Mouse (Mus musculus) olfactory bulb, adult 2 months (tissue): ENCODE data around the gene Kmt2a. TPM values are rescaled to one million over a fixed set of nuclear protein-coding genes. Genes with fewer than 3 reads are reported as not detected.

Experiments
- H3K27ac ChIP-seq: fragments of 200-500 bp; 2 replicates; pipeline ENCODE4 v1.5.1; 2012; ENCODE audit warnings: low read depth, low read length; ENCODE audit not compliant: insufficient read depth
- H3K4me1 ChIP-seq: fragments of 200-500 bp; 2 replicates; pipeline ENCODE4 v1.6.1; 2012; ENCODE audit warnings: low read length; ENCODE audit not compliant: control insufficient read depth, insufficient read depth
- H3K4me3 ChIP-seq: fragments of 200-500 bp; 2 replicates; pipeline ENCODE4 v1.5.1; 2012; ENCODE audit warnings: mild to moderate bottlenecking, low read depth, low read length, moderate library complexity; ENCODE audit not compliant: insufficient read depth
- CTCF ChIP-seq: fragments of 200-500 bp; IDR thresholded peaks from 2 replicates; pipeline ENCODE4 v1.5.1; 2012; ENCODE audit warnings: low read depth, mild to moderate bottlenecking, low read length, moderate library complexity; ENCODE audit not compliant: insufficient read depth
- POLR2A ChIP-seq: fragments of 200-500 bp; IDR thresholded peaks from 2 replicates; pipeline ENCODE4 v1.6.1; 2012; ENCODE audit warnings: mild to moderate bottlenecking, low read depth, low read length, moderate library complexity; ENCODE audit not compliant: insufficient read depth
- WGBS: fragments of 180-500 bp; shearing (Covaris S2); methylation state at CpG from one replicate; pipeline ENCODE4 v1.1.7; 2018; 5-methylcytosine and 5-hydroxymethylcytosine counted together
- polyA plus RNA-seq: library from polyadenylated mRNA; stranded (reverse); fragments of >200 nt; gene quantifications from 2 replicates; pipeline ENCODE4 v1.2.4, GENCODE M21; 2012; ENCODE audit warnings: low replicate concordance; ENCODE audit not compliant: missing spikeins, insufficient read depth, insufficient read length

Kmt2a gene
- polyA plus RNA-seq, 1 experiment: 83.9 TPM

DNA sequence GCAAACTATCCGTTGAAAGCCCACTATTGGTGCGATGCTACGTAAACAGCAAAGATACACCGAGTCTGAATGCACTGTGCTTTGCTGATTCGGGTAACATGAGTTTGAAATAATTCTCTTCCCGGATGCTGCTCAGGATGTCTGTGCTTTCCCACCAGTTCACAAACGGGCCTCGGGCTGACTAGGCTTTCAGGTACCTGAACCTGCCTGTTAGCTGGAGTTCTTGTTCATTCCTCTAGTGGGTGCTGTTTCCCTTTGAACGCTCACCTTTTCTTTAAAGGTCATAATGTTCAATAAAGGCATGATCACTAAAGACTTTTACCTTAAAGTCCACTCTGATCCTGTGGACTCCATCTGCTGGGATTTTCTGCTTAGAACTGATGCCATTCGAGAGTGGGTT lies 39.9 kb downstream of the Kmt2a start:
- WGBS: 81% methylated on average over 10 of the region's 10 CpGs
- Histone ChIP-seq H3K4me1 (no peaks in the 10 kb centered on the region), H3K4me3 (no peak overlapping the region), H3K27ac (no peak overlapping the region)
- TF ChIP-seq POLR2A (no peak), CTCF (no peak)

DNA sequence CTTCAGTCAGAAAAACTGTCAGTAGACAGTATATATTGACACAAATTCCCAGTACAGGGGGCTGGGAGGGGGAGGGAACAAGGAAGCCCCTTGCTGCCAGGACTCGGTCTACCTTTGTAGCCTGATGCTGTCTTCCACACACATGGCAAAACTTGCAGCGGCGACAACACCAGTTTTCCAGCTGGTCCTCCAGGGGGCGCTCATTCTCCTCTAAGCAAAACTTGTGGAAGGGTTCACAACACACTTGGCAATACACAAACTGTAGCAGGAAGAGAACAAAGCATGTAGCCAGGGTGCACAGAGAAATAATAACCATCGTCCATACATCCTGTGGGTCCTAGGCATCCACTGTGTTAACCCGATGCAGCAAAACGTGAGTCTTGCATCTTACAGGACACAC lies 44.7 kb downstream of the Kmt2a start:
- Histone ChIP-seq H3K4me3 (no peak overlapping the region), H3K4me1 (no peaks in the 10 kb centered on the region), H3K27ac (no peak overlapping the region)
- TF ChIP-seq POLR2A: no peak
- TF ChIP-seq CTCF: peak; percentile 24; the same call in 1 of the 2 replicates
- 21% methylated on average over 7 of the region's 7 CpGs for WGBS

DNA sequence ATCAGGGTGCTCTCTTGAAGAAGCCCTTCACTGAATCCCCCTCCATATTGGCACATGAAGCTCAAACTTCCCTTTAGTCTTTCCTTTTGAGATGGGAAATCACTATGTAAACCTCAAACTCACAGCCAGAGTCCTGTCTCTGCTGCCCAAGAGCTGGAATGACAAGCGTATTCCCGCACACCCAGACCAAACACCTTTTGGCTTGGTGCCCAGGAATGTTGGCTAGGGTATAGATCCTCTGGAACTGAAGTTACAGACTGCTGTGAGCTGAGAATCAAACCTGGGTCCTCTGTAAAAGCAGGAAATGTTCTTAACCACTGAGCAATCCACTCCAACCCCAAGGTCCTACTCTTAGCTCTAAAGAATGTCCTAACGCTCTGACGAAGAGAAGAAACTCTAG lies 48.7 kb downstream of the Kmt2a start:
- 62% methylated on average over 4 of the region's 4 CpGs for WGBS
- H3K4me3 ChIP-seq: no peak overlapping the region
- no peaks in the 10 kb centered on the region for H3K4me1 ChIP-seq
- no peak overlapping the region for H3K27ac ChIP-seq
- TF ChIP-seq CTCF: no peak
- no peak for TF ChIP-seq POLR2A

DNA sequence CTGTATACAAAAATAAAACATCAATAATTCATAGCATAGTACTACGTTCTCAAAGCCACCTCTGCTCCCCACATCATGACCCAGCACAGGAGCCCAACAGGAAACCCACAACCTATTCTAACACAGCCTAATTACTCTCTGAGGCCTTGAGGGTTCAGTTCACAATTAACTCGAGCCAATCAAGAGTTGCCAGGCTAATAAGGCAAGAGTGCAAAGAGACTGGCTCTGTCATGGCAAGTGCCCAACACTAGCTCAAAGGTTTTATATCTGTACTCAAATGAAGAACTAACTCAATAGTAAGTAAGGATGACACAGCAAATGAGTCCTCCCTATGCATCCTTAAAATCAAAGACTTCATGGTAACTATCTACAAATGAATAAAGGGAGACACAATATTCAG lies 50.6 kb downstream of the Kmt2a start:
- Histone ChIP-seq H3K27ac (no peak overlapping the region), H3K4me3 (no peak overlapping the region), H3K4me1 (no peaks in the 10 kb centered on the region)
- WGBS: 21% methylated on average over 2 of the region's 2 CpGs
- TF ChIP-seq POLR2A: no peak
- no peak for TF ChIP-seq CTCF

DNA sequence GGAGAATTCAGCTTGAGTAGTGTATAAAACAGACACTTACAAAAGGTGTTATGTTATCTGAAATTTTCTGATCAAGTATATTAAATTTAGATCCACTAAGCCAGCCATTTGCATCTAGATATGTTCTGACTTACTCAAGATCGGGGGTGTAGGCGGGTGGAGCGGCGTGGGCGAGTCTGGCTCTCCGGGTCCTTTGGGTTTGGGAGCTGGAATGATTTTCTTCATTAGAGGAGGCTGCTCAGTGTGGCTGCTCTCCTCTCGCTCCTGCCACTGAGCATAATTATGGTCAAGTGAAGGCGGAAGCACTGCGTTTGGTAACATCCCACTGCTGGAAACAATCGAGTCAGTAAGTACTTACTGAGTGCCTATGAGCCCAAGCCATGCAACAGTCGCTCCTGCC lies 52.2 kb downstream of the Kmt2a start:
- no peak overlapping the region for H3K4me3 ChIP-seq
- H3K27ac ChIP-seq: no peak overlapping the region
- 76% methylated on average over 11 of the region's 11 CpGs for WGBS
- TF ChIP-seq POLR2A: no peak
- TF ChIP-seq CTCF: no peak
- H3K4me1 ChIP-seq: no peaks in the 10 kb centered on the region

DNA sequence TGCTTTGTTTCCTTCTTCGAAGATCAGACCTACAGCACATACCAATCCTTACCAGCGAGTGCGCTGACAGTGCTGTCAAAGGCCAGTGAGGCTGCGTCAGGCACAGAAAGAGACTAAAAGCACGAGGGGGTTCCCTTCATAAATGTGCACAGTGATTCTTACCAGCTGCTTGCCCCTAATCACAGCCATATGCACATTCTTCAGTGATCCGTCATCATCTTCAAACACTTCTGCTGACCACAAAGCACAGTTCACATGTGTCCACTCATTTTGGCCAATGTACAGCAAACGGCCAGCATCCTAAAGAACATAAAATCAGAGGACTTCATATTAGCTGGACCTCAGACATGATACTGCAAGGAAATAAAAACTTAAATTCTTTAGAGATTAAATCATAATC lies 54.4 kb downstream of the Kmt2a start:
- Histone ChIP-seq H3K27ac (no peak overlapping the region), H3K4me3 (no peak overlapping the region), H3K4me1 (no peaks in the 10 kb centered on the region)
- TF ChIP-seq CTCF (no peak), POLR2A (no peak)
- WGBS: 90% methylated on average over 7 of the region's 7 CpGs

DNA sequence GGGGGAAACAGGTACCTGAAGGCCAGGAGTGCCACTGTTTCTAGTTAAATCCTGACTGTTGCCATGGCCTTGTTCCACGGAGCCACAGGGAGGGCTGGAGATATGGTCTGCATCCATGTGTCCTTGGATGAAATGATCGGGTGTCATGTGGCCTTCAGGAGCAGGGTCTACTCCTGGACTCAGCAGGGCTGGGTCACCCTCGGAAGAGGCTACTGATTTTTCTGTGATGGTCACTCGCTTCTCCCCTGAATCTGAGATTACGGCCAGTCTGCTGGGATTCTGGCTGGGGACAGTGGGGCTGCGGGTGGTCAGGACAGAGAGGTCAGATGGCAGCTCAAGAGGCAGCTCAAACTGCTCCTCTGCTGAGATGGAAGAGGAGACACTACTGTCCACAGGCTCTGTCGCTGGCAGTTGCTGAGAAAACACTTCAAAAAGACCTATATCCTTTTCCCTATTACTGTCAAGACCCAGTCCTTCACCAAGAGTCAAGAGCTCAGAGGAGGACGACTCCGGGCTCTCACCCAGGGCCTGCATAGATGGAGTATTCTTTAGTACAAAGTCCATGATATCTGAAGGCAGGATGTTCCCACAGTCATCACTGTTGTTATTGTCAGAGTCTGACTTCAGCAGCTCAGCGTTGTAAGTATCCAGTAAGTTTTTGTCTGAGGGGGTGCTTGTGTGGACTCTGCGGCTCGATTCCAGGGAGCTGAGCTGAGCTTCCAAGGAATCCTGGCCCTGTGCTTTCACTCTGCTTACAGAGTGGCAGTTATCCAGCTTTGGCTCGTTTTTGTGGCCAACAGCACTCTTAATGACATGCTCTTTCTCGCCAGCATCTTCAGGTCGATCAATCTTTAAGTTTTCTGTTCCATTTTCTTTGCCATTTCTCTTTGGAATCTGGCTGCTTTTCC lies 60.9 kb downstream of the Kmt2a start:
- 68% methylated on average over 15 of the region's 15 CpGs for WGBS
- Histone ChIP-seq H3K4me1 (no peaks in the 10 kb centered on the region; the same call in 1 of the 2 replicates), H3K27ac (no peak overlapping the region), H3K4me3 (no peak overlapping the region)
- TF ChIP-seq POLR2A (no peak), CTCF (no peak)

DNA sequence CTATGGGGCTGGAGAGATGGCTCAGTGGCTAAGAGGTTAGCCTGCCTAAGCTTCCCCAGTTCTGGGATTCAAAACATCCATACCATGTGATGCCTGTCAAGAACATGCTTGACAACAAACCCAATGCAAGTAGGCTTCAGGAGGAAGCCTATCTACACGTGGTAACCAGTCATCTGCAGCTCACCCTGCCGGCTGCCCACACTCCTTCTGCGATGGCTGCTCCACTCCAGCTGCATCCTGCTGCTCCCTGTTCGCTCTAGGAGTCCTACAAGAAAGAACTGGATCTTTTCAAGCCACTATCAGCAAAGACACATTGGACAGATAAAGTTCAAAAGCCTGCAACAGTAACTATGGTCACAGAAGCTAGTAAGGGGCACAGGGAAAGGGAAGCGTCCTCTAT lies 63.6 kb downstream of the Kmt2a start:
- TF ChIP-seq POLR2A: no peak
- no peak for TF ChIP-seq CTCF
- Histone ChIP-seq H3K4me1 (no peaks in the 10 kb centered on the region; the same call in 1 of the 2 replicates), H3K27ac (no peak overlapping the region), H3K4me3 (no peak overlapping the region)
- 65% methylated on average over 5 of the region's 5 CpGs for WGBS

DNA sequence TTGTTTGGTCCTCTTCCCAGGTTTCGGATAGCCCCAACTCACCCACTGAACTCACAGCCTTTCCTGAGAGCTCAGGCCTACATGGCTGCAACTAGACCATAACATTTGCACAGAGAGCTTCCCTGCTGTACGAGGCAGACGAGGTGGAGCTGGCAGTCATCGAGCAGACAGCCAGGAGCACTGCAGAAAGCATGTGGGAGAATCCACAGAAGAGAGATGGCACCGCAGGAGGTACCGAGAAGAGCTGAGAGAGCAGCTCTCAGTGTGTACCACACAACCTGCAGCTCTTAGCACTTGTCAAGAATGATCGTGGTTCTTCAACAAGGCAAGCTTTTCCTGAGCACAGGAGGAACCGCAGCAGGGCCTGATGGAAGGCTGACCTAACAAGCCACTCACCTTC lies 66.9 kb downstream of the Kmt2a start:
- TF ChIP-seq CTCF (no peak), POLR2A (no peak)
- Histone ChIP-seq H3K4me3 (no peak overlapping the region), H3K4me1 (no peaks in the 10 kb centered on the region; the same call in 1 of the 2 replicates), H3K27ac (no peak overlapping the region)
- 88% methylated on average over 8 of the region's 8 CpGs for WGBS
